Mouse (Mus musculus) CH12.LX (cell line): ENCODE data around the gene Rnf208. TPM values are rescaled to one million over a fixed set of nuclear protein-coding genes. Genes with fewer than 3 reads are reported as not detected.
A peak's percentile ranks its signal among the peaks of the same experiment; 100 is the strongest.

ENCODE experiments used
- DNase-seq: peaks from one replicate; pipeline ENCODE4 v3.0.0-alpha.2; 2013; ENCODE audit errors: extremely low read depth
- H3K27ac ChIP-seq: 2 replicates; pipeline ENCODE4 v1.5.1; 2012; ENCODE audit warnings: low read depth, mild to moderate bottlenecking, control low read depth, moderate library complexity; ENCODE audit not compliant: insufficient read depth
- H3K27me3 ChIP-seq: replicated peaks from 2 replicates; pipeline ENCODE3; 2012; ENCODE audit warnings: inconsistent platforms
- H3K36me3 ChIP-seq, 2 experiments: replicated peaks in 1 of 2; 2 replicates each; pipeline versions ENCODE3 to v1.6.1; 2012; ENCODE audit warnings: inconsistent platforms in 1 of 2, low read length in 1 of 2, mild to moderate bottlenecking in 1 of 2, mixed read lengths in 1 of 2, moderate library complexity in 1 of 2; ENCODE audit not compliant: control insufficient read depth in 1 of 2, insufficient read depth in 1 of 2
- H3K4me1 ChIP-seq, 2 experiments: 2 replicates each; pipeline ENCODE4 v1.6.1; 2012; ENCODE audit warnings: inconsistent platforms in 1 of 2, moderate library complexity in 1 of 2; ENCODE audit not compliant: insufficient read depth in 2 of 2, control insufficient read depth in 1 of 2
- H3K4me2 ChIP-seq: 2 replicates; pipeline ENCODE4 v1.6.1; 2012; ENCODE audit warnings: low read depth, mild to moderate bottlenecking, control low read depth; ENCODE audit not compliant: poor library complexity, insufficient read depth, severe bottlenecking
- H3K4me3 ChIP-seq, 3 experiments: fragments of 150-350 bp in 1 of 3; sonication (generic) in 1 of 3; replicated peaks in 1 of 3; 2 replicates each; pipeline versions ENCODE3 to v1.5.1; 2011 to 2012; ENCODE audit warnings: low read depth in 2 of 3, low read length in 2 of 3, mild to moderate bottlenecking in 2 of 3, moderate library complexity in 2 of 3, control low read depth in 1 of 3, improper control_type of control experiment in 1 of 3, inconsistent platforms in 1 of 3, mixed read lengths in 1 of 3; ENCODE audit not compliant: poor library complexity in 1 of 3
- H3K79me2 ChIP-seq: replicated peaks from 2 replicates; pipeline ENCODE4 v1.6.1; 2012; ENCODE audit warnings: mild to moderate bottlenecking, moderate library complexity; ENCODE audit not compliant: control insufficient read depth, poor library complexity, insufficient read depth, severe bottlenecking; ENCODE audit errors: extremely low read depth
- H3K9ac ChIP-seq: 2 replicates; pipeline ENCODE4 v1.6.1; 2012; ENCODE audit warnings: low read depth, mild to moderate bottlenecking, control low read depth, moderate library complexity; ENCODE audit not compliant: insufficient read depth
- H3K9me3 ChIP-seq: replicated peaks from 2 replicates; pipeline ENCODE3; 2012; ENCODE audit warnings: low read length, inconsistent platforms, mixed read lengths
- ETS1 ChIP-seq: conservative IDR thresholded peaks from 2 replicates; pipeline ENCODE4 v1.6.1; 2012; ENCODE audit warnings: low read depth, mild to moderate bottlenecking, inconsistent platforms, low read length, improper control_type of control experiment, moderate library complexity
- JUN ChIP-seq: IDR thresholded peaks from 2 replicates; pipeline ENCODE4 v1.6.1; 2011; ENCODE audit warnings: low read depth, mild to moderate bottlenecking, low read length, improper control_type of control experiment, moderate library complexity; ENCODE audit not compliant: insufficient read depth
- NELFE ChIP-seq: IDR thresholded peaks from 2 replicates; pipeline ENCODE4 v1.6.1; 2011; ENCODE audit warnings: low read depth, low read length, improper control_type of control experiment
- NRF1 ChIP-seq: IDR thresholded peaks from 2 replicates; pipeline ENCODE4 v1.6.1; 2014; ENCODE audit warnings: low read depth, mild to moderate bottlenecking, inconsistent platforms, low read length, improper control_type of control experiment, moderate library complexity
- PAX5 ChIP-seq: IDR thresholded peaks from 2 replicates; pipeline ENCODE4 v1.6.1; 2012; ENCODE audit warnings: low read length, inconsistent platforms, mixed read lengths
- RAD21 ChIP-seq: IDR thresholded peaks from 2 replicates; pipeline ENCODE4 v1.6.1; 2011; ENCODE audit warnings: low read depth, mild to moderate bottlenecking, low read length, improper control_type of control experiment, moderate library complexity
- SIN3A ChIP-seq: IDR thresholded peaks from 2 replicates; pipeline ENCODE4 v1.6.1; 2012; ENCODE audit warnings: low read length, improper control_type of control experiment, inconsistent platforms
- TCF12 ChIP-seq: IDR thresholded peaks from 2 replicates; pipeline ENCODE4 v1.6.1; 2014; ENCODE audit warnings: low read depth, mild to moderate bottlenecking, inconsistent platforms, low read length, improper control_type of control experiment
- UBTF ChIP-seq: IDR thresholded peaks from 2 replicates; pipeline ENCODE4 v1.6.1; 2012; ENCODE audit warnings: low read depth, mild to moderate bottlenecking, inconsistent platforms, low read length, improper control_type of control experiment, moderate library complexity
- USF1 ChIP-seq: IDR thresholded peaks from 2 replicates; pipeline ENCODE4 v1.6.1; 2014; ENCODE audit warnings: low read depth, mild to moderate bottlenecking, inconsistent platforms, low read length, improper control_type of control experiment
- ZC3H11A ChIP-seq: IDR thresholded peaks from 2 replicates; pipeline ENCODE4 v1.6.1; 2012; ENCODE audit warnings: low read depth, mild to moderate bottlenecking, inconsistent platforms, low read length, improper control_type of control experiment
- ZKSCAN1 ChIP-seq: IDR thresholded peaks from 2 replicates; pipeline ENCODE4 v1.6.1; 2012; ENCODE audit warnings: low read depth, inconsistent platforms, low read length, improper control_type of control experiment, borderline replicate concordance
- ZMIZ1 ChIP-seq: IDR thresholded peaks from 2 replicates; pipeline ENCODE4 v1.6.1; 2012; ENCODE audit warnings: low read depth, mild to moderate bottlenecking, inconsistent platforms, low read length, improper control_type of control experiment
- ZNF384 ChIP-seq: IDR thresholded peaks from 2 replicates; pipeline ENCODE4 v1.6.1; 2012; ENCODE audit warnings: low read depth, low read length, improper control_type of control experiment, inconsistent platforms
- dilution Hi-C: fragments of 300-500 bp; cut with MboI; formaldehyde crosslinking; loops from 2 replicates; pipeline ENCODE4 v1.14.3; 2020; ENCODE audit warnings: low sequenced_read_pairs; ENCODE audit not compliant: extremely low pct_unique_long_range_greater_than_20kb, extremely low pct_ligation_motif_present
- in situ Hi-C: fragments of 300-500 bp; cut with MboI; formaldehyde crosslinking; loops from 3 replicates; pipeline ENCODE4 v1.14.3; 2019; ENCODE audit warnings: low sequenced_read_pairs, low pct_ligation_motif_present, low pct_unique_long_range_greater_than_20kb, mixed read lengths
- polyA plus RNA-seq: library from polyadenylated mRNA; unstranded; fragments of >175 nt; gene quantifications from 2 replicates; pipeline ENCODE4 v1.2.1, GENCODE M21; 2012; ENCODE audit warnings: low read depth; ENCODE audit not compliant: insufficient read length
- total RNA-seq, 2 experiments: library from RNA; depleted of rRNA; stranded (reverse); fragments of 300-350 nt in 1 of 2; fragments of >200 nt in 1 of 2; gene quantifications; 2 replicates each; pipeline ENCODE4 v1.2.3; 2012 to 2014

The Rnf208 gene
- total and polyA plus RNA-seq, 3 experiments, result 0.34 to 1.7 (median 1.4) TPM

GRCm38 (mm10) chr2:25264851-25265250 is 22.8 kb downstream of the Rnf208 start:
- Histone ChIP-seq H3K9me3 (no peaks in the 10 kb centered on the region), H3K4me2 (peak overlapping the region; percentile 48), H3K27ac (no peak overlapping the region), H3K79me2 (peaks cover 5% of the 10 kb centered on the region; the same call in 1 of the 2 replicates), H3K4me3 (peak overlapping the region in 1 of 3 experiments; percentile 2), H3K4me1 (peaks cover 23 to 64% of the 10 kb centered on the region in 2 experiments), H3K9ac (no peak overlapping the region), H3K27me3 (no peaks in the 10 kb centered on the region), H3K36me3 (peaks cover 8 to 27% of the 10 kb centered on the region in 2 experiments)
- TF ChIP-seq NRF1 (no peak), ZMIZ1 (no peak)
- dilution Hi-C loops (no loop called here), in situ Hi-C loops (no loop called here)
- DNase-seq, result no peak

GRCm38 (mm10) chr2:25265897-25266656 is 24.0 kb downstream of the Rnf208 start:
- Histone ChIP-seq H3K4me3 (peak overlapping the region; percentile 8 to 39 (median 25)), H3K27me3 (no peaks in the 10 kb centered on the region), H3K36me3 (peaks cover 8 to 40% of the 10 kb centered on the region in 2 experiments), H3K27ac (no peak overlapping the region), H3K79me2 (peaks cover 13% of the 10 kb centered on the region), H3K9me3 (no peaks in the 10 kb centered on the region), H3K4me1 (peaks cover 23 to 76% of the 10 kb centered on the region in 2 experiments), H3K4me2 (peak overlapping the region; percentile 48), H3K9ac (peak overlapping the region; percentile 8; the same call in 1 of the 2 replicates)
- dilution Hi-C loops (no loop called here), in situ Hi-C loops (no loop called here)
- TF ChIP-seq UBTF, result no peak
- TF ChIP-seq NELFE, result no peak
- TF ChIP-seq PAX5, result no peak
- TF ChIP-seq RAD21, result no peak
- TF ChIP-seq ETS1, result no peak
- peak; percentile 41 for DNase-seq

- no peak for TF ChIP-seq ZKSCAN1
- no peak for TF ChIP-seq ZNF384
- no peak for TF ChIP-seq NELFE
- no peak for TF ChIP-seq SIN3A
- TF ChIP-seq ZMIZ1, result no peak
- TF ChIP-seq ZC3H11A, result no peak
- TF ChIP-seq NRF1, result no peak
- no peak for TF ChIP-seq USF1
- no peak for TF ChIP-seq JUN
- no peak for TF ChIP-seq TCF12
- TF ChIP-seq, all 38 proteins: peak for 0
- H3K27me3 ChIP-seq, result no peaks in the 10 kb centered on the region
- 0 out of 2 replicates have a peak overlapping the region, but pooled peaks have one; percentile 4 for H3K9ac ChIP-seq
- H3K27ac ChIP-seq, result no peak overlapping the region
- H3K79me2 ChIP-seq, result peaks cover 18% of the 10 kb centered on the region
- peak overlapping the region; percentile 48 for H3K4me2 ChIP-seq
- DNase-seq, result no peak
- H3K9me3 ChIP-seq, result no peaks in the 10 kb centered on the region
- H3K4me1 ChIP-seq, result peaks cover 23 to 79% of the 10 kb centered on the region in 2 experiments
- dilution Hi-C loops, result no loop called here
- peaks cover 8 to 42% of the 10 kb centered on the region in 2 experiments for H3K36me3 ChIP-seq
- peak overlapping the region in 2 of 3 experiments; percentile 25 to 39 for H3K4me3 ChIP-seq
- in situ Hi-C loops, result no loop called here
Measured at GRCm38 (mm10) chr2:25266720-25267119, 24.7 kb downstream of the Rnf208 start.
